Mouse (Mus musculus) G1E (cell line): ENCODE measurements around the gene B430218F22Rik.

Experiments used
- CTCF ChIP-seq: IDR thresholded peaks from 2 replicates; pipeline ENCODE4 v1.5.1; 2012; ENCODE audit warnings: low read depth, low read length, inconsistent platforms, mixed read lengths
- GATA1 ChIP-seq: IDR thresholded peaks from 2 replicates; pipeline ENCODE4 v1.6.1; 2012; ENCODE audit warnings: borderline replicate concordance, low read length, inconsistent platforms, mixed read lengths

DNA sequence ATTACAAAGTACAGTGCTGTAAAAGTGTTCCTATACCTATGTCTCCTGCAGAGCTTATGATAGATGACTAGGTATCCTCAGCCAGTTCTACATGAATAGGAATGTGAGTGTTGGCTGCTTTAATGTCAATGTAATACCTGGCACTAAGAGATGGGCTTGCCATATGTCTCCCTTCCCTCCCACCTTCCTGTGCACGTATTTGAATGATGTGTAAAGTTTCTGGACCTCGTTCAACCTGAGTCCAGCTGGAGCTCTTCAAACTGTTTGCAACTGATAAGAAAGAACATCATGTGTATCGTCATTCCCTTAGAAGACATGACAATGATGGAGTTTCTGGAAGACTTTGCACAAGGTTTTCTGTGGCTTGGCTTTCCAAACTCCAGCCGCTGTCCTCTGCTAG, 13.6 kb upstream of the B430218F22Rik start:
- TF ChIP-seq CTCF = no peak
- no peak for TF ChIP-seq GATA1
